Mouse (Mus musculus) heart, embryonic 13.5 days (tissue): ENCODE measurements around the gene Nfib. TPM values are rescaled to one million over a fixed set of nuclear protein-coding genes. Genes with fewer than 3 reads are reported as not detected.

ENCODE experiments used
- ATAC-seq: fragments of 200-750 bp; cut with Nextera tagmentation; 2 replicates; pipeline ENCODE4 v1.8.0; 2017; ENCODE audit warnings: moderate TSS enrichment; ENCODE audit not compliant: insufficient number of reproducible peaks, low FRiP score, low TSS enrichment; ENCODE audit errors: extremely low read depth
- H3K27ac ChIP-seq: fragments of 300-500 bp; sonication (generic); replicated peaks from 2 replicates; pipeline ENCODE4 v1.5.1; 2015; ENCODE audit warnings: moderate library complexity, mild to moderate bottlenecking, inconsistent platforms
- H3K27me3 ChIP-seq: fragments of 300-500 bp; sonication (generic); replicated peaks from 2 replicates; pipeline ENCODE4 v1.6.1; 2015; ENCODE audit warnings: mild to moderate bottlenecking, inconsistent platforms
- H3K36me3 ChIP-seq: fragments of 300-500 bp; sonication (generic); 2 replicates; pipeline ENCODE4 v1.6.1; 2015; ENCODE audit warnings: mild to moderate bottlenecking, inconsistent platforms
- H3K4me1 ChIP-seq: fragments of 300-500 bp; sonication (generic); 2 replicates; pipeline ENCODE4 v1.6.1; 2015; ENCODE audit warnings: inconsistent platforms
- H3K4me2 ChIP-seq: fragments of 300-500 bp; sonication (generic); 2 replicates; pipeline ENCODE4 v1.6.1; 2015; ENCODE audit warnings: inconsistent platforms, mild to moderate bottlenecking, moderate library complexity
- H3K4me3 ChIP-seq: fragments of 300-500 bp; sonication (generic); 2 replicates; pipeline ENCODE4 v1.5.1; 2015; ENCODE audit warnings: moderate library complexity, mild to moderate bottlenecking, inconsistent platforms
- H3K9ac ChIP-seq: fragments of 300-500 bp; sonication (generic); 2 replicates; pipeline ENCODE4 v1.6.1; 2015; ENCODE audit warnings: inconsistent platforms, mild to moderate bottlenecking, moderate library complexity
- H3K9me3 ChIP-seq: fragments of 300-500 bp; sonication (generic); 2 replicates; pipeline ENCODE4 v1.6.1; 2016; ENCODE audit warnings: inconsistent platforms
- WGBS: fragments of 180-500 bp; shearing (Covaris S2); methylation state at CpG from one replicate; pipeline ENCODE4 v1.1.7; 2015; ENCODE audit warnings: mixed read lengths; 5-methylcytosine and 5-hydroxymethylcytosine counted together
- polyA plus RNA-seq: library from polyadenylated mRNA; unstranded; fragments of >200 nt; fragmentation: Nextera tagmentation; extraction: Ambion mirVana; gene quantifications from 2 replicates; pipeline ENCODE4 v1.2.1, GENCODE M21; 2015

Nfib gene
- polyA plus RNA-seq, 1 experiment from 2014 or later = 53.0 TPM

DNA sequence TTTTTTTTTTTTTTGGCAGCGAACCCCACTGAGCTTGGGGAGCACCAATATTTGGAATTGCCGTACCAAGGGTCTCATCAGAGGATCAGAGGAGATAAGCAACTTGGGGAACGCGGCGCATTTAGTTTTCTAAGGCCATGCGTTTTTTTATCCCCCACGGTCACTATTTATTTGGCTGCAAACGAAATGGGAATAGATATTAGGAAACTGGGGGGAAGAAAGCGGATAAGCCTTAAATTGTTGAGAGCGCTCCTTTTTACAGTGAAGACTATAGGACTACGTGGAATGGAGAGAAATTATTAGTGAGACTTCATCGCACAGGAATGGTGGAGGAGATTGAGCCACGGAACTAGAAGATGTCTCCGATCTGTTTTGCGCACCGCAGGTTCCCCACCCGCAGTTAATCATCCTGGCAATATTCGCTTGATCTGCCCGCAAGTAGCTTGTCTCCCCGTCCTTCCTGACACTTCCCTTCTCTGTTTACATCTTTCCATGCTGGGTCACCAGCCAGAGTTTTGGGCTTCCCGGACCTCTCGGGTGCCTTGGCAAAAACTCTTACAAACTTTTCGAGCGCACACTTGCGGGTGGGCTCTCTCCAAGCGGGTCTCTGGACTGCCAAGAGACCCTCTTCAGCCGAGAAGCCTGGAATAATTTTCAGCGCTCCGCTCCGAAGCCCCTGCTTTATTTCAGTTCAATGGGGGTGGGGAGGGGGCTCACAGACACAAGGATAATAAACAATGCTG lies 167.3 kb downstream of the Nfib start:
- ATAC-seq = no peak
- Histone ChIP-seq H3K36me3 (no peaks in the 10 kb centered on the region), H3K4me2 (peak overlapping the region; percentile 97), H3K4me1 (peaks cover 86% of the 10 kb centered on the region), H3K9ac (peak overlapping the region; percentile 90), H3K9me3 (no peaks in the 10 kb centered on the region), H3K4me3 (peak overlapping the region; percentile 58), H3K27me3 (no peaks in the 10 kb centered on the region), H3K27ac (peak overlapping the region; percentile 76)
- whole genome bisulfite sequencing = 2% methylated on average over 30 of the region's 30 CpGs

DNA sequence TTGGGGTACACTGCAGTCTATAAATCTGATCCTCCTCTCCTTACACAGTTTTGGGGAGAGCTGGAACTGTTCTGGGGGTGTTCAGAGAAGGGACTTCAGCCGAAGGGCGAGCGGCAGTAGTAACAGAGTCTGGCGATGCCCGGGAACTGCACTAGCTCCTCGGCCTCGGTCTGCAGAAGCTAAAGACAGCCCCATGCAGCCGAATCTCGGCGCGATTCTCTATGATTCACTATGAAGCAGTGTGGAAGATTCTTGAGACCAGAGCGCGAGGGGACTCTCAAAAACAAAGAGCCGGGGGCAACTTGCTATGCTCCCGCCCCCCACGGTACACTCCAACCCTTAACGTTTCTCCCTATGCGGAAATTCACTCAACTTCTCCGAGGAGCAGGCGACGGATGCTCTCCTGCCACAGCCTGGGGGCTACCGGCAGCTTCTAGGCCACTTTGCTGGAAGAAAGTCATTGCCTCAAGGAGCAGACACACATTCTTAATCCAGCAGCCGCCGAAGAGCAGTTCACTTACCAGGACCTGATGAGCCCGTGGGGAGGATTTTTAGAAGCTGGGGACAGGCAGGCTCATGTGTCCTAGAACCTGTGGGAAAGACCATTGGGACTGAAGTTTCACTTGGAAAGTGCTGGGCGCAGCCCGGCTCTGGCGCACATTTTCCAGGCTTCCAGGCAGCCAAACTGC lies 168.1 kb downstream of the Nfib start:
- H3K4me2 ChIP-seq = peak overlapping the region; percentile 97
- H3K27me3 ChIP-seq = no peaks in the 10 kb centered on the region
- peaks cover 86% of the 10 kb centered on the region for H3K4me1 ChIP-seq
- ATAC-seq = no peak
- H3K9me3 ChIP-seq = no peaks in the 10 kb centered on the region
- no peaks in the 10 kb centered on the region for H3K36me3 ChIP-seq
- H3K9ac ChIP-seq = peak overlapping the region; percentile 90
- peak overlapping the region; percentile 76 for H3K27ac ChIP-seq
- peak overlapping the region; percentile 58 for H3K4me3 ChIP-seq
- WGBS = 2% methylated on average over 28 of the region's 28 CpGs

DNA sequence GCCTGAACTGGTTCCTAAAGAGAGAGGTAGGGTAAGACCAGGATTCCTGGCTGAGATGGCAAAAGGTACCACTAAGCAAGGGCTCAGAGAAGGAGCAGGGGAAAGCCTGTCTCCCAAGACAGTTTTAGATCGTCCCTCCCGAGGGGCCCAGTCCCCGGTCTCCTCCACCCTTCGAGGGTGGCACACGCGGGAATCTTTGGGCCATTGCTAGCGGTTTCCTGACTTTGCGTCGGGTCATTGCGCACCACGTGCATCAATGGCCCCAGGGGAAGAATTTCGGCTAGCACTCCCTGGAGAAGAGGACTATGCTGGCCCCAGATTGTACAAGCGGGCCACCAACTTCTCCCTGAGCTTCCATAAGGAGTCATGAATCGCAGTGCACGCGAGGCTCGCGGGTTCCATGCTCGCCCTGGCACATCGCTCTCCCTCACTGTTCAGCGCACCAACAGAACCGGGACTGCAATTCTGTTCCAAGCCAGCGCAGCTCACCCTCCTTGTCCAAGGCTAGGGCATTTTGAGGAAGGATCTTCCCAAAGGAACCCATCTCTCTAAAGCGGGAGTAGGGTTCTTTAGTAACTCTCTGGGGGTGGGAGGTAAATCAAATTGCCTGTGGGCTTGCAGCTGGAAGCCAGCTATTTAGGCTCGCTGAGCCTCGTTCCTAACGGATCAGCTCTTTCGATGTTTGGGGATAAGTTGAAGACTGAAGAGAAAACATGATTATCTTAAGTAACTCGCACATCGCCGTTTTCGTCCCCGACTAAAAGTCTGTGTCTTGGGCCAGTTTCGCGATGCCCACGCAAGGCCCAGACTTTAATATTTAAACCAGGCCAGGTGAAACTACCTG lies 168.9 kb downstream of the Nfib start:
- Histone ChIP-seq H3K4me1 (peaks cover 86% of the 10 kb centered on the region), H3K27me3 (no peaks in the 10 kb centered on the region), H3K9me3 (no peaks in the 10 kb centered on the region), H3K9ac (peak overlapping the region; percentile 90), H3K27ac (peak overlapping the region; percentile 76), H3K36me3 (no peaks in the 10 kb centered on the region), H3K4me2 (peak overlapping the region; percentile 97), H3K4me3 (peak overlapping the region; percentile 58)
- 20% methylated on average over 36 of the region's 36 CpGs for WGBS
- no peak for ATAC-seq

DNA sequence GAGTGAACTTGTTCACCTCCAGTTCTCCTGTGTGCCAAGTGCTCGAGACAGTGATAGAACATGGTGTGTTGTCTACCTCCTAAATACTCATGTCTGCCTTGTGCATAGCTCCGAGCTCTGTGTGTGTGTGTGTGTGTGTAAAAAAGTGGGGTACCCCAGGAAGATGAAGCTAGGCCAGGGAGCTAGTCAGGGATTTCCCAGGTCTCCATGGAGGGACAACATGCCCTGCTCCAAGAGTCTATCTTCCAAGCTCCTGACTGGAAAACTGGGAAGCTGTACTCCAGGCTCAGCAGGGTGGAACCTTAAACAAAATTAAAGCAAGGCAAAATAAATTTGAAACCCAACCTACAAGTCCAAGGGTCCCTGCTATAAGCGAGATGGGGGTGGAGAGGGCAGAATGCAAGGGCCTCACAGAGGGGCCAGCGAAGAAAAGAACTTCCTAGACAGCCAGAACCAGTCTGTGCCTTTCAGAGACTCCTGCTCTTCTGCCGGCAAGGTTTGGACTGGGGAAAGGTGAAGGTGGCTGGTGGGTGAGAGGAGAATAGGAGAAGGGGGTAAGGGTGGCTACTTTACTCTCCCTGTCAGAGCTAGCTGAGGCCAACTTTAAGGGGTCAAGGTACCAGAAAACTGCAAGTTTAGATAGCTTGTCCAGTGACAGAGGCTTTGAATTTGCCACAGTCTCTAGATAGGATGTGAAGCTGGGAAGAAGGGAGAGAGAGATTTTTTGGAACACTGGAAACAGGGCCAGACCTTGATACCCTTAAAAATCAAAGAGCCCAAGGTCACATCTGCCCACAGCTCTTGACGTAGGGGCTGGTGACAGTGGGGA lies 169.7 kb downstream of the Nfib start:
- Histone ChIP-seq H3K4me1 (peaks cover 90% of the 10 kb centered on the region), H3K27me3 (no peaks in the 10 kb centered on the region), H3K4me2 (peak overlapping the region; percentile 97), H3K9me3 (no peaks in the 10 kb centered on the region), H3K36me3 (no peaks in the 10 kb centered on the region), H3K9ac (peak overlapping the region; percentile 90), H3K27ac (peak overlapping the region; percentile 76), H3K4me3 (peak overlapping the region; percentile 58; the same call in 1 of the 2 replicates)
- no peak for ATAC-seq
- 61% methylated on average over 6 of the region's 6 CpGs for WGBS

DNA sequence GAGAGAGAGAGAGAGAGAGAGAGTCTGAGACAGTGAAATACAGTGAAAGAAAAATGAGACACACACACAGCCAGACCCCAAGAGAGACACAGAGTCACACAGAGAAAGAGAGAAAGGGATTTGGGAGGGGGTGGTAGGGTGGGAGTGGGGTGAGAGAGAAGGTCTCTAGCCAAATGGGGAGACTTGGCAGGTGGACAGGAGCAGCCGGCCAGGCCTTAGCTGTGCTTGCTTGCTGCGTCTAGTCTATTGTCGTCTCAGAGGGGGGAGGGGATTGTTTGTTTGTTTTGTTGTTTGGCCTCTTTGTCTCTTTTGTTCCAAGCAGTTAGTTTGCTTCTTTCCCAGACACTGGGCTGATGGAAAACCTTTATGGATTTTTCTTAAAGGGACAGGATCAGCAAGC lies 172.3 kb downstream of the Nfib start:
- H3K9me3 ChIP-seq = no peaks in the 10 kb centered on the region
- H3K27me3 ChIP-seq = no peaks in the 10 kb centered on the region
- H3K4me3 ChIP-seq = no peak overlapping the region
- H3K36me3 ChIP-seq = no peaks in the 10 kb centered on the region
- no peak for ATAC-seq
- peak overlapping the region; percentile 79 for H3K27ac ChIP-seq
- H3K4me2 ChIP-seq = peak overlapping the region; percentile 51
- H3K9ac ChIP-seq = peak overlapping the region; percentile 76
- 57% methylated on average over 3 of the region's 3 CpGs for WGBS
- peaks cover 76% of the 10 kb centered on the region for H3K4me1 ChIP-seq

DNA sequence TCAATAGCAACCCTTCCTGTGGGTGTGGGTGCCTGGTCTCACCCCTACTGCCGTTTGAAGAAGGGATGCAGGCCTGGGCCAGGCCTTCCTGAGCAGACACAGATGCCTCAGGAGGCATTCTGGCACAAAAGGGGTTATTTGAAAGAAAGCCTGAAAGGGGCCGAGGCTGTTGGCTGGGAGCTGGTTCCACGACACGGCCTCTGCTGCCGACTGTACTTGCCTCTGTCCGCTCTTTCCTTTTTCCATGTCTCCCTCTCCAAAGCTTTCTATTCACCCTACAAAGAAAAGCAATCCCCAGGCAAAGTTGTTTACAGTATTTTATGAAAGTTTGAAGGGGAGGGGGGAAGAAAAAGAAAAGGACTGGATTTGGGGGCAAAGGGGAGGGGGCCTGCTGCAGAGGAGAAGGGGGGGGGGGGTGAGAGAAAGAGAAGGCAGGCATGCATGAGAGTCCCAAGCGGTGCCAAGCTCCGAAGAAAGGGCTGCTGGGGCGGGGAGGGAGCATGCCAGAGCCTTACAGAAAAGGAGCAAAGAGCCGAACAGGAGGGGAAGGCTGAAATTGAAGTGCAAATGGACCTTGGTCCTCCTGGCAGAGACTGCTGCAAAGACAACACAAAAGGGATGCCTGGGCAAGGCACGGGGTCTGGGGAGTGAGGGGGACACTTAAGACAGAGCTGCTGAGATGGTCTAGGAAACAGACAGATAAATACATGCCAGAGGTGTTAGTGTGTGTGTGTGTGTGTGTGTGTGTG lies 172.9 kb downstream of the Nfib start:
- Histone ChIP-seq H3K4me2 (peak overlapping the region; percentile 51), H3K4me1 (peaks cover 71% of the 10 kb centered on the region), H3K9ac (peak overlapping the region; percentile 76), H3K27me3 (no peaks in the 10 kb centered on the region), H3K36me3 (no peaks in the 10 kb centered on the region), H3K27ac (peak overlapping the region; percentile 79), H3K9me3 (no peaks in the 10 kb centered on the region), H3K4me3 (no peak overlapping the region)
- 17% methylated on average over 11 of the region's 11 CpGs for WGBS
- ATAC-seq = no peak

DNA sequence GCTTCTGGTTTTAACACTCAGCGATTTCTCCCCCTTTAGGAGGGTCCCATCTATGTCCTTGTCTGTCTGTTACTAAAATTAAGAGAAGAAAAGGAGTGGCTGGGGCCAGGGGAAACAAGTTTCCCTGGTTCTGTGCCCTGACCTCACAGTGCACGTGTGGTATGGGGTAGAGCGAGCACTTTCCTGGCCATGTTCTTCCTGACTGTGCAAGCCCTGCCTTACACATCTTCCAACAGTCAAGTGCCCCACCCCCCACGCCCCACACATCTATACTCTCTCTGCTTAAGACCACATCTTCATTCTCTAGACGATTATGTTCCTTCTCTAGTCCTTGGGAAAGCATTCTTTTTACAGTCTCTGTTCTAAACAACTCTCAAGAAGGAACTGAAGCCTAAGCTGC lies 173.6 kb downstream of the Nfib start:
- Histone ChIP-seq H3K27me3 (no peaks in the 10 kb centered on the region), H3K9ac (peak overlapping the region; percentile 76), H3K4me2 (peak overlapping the region; percentile 51), H3K27ac (peak overlapping the region; percentile 79), H3K36me3 (no peaks in the 10 kb centered on the region), H3K9me3 (no peaks in the 10 kb centered on the region), H3K4me1 (peaks cover 65% of the 10 kb centered on the region), H3K4me3 (no peak overlapping the region)
- ATAC-seq = no peak
- 54% methylated on average over 5 of the region's 5 CpGs for WGBS

DNA sequence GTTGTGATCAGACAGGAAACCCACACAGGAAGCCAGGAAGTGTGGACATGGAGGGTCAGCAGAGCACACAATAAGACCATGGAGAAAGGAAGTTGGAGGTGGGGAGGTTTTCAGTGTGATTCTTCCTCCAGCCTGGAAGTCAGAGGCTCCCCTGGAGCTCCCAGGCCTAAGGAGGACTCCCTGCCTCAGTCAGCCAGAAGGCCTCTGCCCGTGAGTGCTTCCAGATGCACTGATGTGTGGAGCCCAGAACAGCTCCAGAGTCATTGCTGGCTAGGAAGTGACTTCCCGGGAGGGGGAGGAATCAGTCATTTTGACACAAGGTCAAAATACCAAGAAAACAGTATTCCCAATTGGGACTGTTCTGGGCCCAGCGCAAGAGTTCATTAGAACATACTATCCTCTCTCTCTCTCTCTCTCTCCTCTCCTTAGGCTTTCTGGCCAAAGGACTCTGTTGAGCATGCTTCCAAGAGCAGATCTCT lies 174.6 kb downstream of the Nfib start:
- Histone ChIP-seq H3K9ac (no peak overlapping the region), H3K9me3 (no peaks in the 10 kb centered on the region), H3K27ac (peak overlapping the region; percentile 79), H3K4me1 (peaks cover 55% of the 10 kb centered on the region), H3K4me2 (no peak overlapping the region), H3K27me3 (no peaks in the 10 kb centered on the region), H3K4me3 (no peak overlapping the region), H3K36me3 (no peaks in the 10 kb centered on the region)
- WGBS = 53% methylated on average over 3 of the region's 3 CpGs
- no peak for ATAC-seq

DNA sequence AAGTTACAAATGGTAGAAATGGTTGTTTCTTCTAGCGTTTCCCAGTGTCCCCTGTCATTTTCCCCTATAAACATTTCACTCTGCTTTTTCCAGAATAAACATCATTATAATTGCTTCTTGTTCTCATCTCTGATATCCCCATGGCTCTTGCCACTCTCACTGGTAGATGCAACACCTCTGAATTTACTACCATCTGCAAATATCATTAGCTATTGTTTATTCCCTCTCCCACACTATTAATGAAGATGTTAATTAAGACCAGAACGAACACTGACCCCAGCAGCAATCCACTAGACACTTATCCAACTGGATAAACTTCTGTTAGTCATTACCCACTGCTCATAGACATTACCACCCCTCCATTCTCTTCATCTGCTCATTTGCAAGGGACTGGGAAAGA lies 176.6 kb downstream of the Nfib start:
- Histone ChIP-seq H3K27me3 (no peaks in the 10 kb centered on the region), H3K4me2 (no peak overlapping the region), H3K36me3 (no peaks in the 10 kb centered on the region), H3K27ac (no peak overlapping the region), H3K9me3 (no peaks in the 10 kb centered on the region), H3K4me3 (no peak overlapping the region), H3K4me1 (peaks cover 35% of the 10 kb centered on the region), H3K9ac (no peak overlapping the region)
- WGBS = 63% methylated on average over 2 of the region's 2 CpGs
- ATAC-seq = no peak

DNA sequence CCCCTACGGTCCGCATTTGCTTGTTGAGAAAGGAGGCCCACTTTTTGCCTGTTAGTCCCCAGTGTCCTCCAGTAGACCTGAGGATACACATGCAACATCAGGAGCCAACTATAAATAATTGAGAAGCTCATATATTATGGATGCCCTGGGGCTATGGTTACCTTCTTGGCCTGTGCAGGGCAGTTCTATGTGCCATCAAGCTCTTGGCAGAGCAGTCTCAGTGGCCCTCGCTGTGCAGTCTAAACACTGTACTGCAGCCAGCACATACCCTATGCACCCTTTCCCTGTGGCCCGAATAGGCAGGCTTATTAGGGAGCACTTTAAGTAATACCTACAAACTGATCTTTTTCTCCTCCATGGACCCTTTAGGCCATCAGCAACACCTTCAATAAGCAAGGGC lies 185.6 kb downstream of the Nfib start:
- no peak for ATAC-seq
- H3K4me1 ChIP-seq = peaks cover 14% of the 10 kb centered on the region
- 87% methylated on average over 4 of the region's 4 CpGs for WGBS

More for the DNA sequence above, 185.6 kb downstream of the Nfib start:
- no peak overlapping the region for H3K4me3 ChIP-seq
- H3K9ac ChIP-seq = no peak overlapping the region
- no peak overlapping the region for H3K27ac ChIP-seq
- H3K36me3 ChIP-seq = peaks cover 12% of the 10 kb centered on the region
- no peak overlapping the region for H3K4me2 ChIP-seq
- H3K9me3 ChIP-seq = no peaks in the 10 kb centered on the region
- no peaks in the 10 kb centered on the region for H3K27me3 ChIP-seq
